Comparison of ENCODE assay signal across 20 mouse cellular contexts in the genomic region with DNA sequence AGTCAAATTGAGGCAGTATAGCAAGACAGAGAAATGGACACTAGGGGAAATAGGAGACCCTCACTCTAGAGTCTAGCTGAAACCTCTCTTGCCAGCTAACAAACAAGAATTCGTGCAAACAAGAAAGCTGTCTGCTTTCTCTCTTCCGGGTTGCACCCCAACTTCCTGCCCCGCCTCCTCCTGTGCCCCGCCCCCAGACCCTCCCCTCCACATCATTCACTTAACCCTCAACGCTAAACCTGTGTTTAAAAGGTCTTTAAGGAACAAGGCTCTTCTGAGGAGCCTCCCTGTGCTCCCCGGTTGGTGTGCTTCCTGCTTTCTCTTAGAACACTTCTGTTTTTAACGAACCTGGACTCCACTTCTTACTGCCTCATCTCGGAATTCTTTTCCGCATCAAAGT.
DNase-seq lines count a peak whose midpoint lies in the region; ATAC-seq and TF ChIP-seq lines count a peak whose summit lies in the region.
"Had no signal": no experiment of that assay in that cellular context is flagged by ENCODE, and none has a peak within 500 bp of the region (broad histone marks: within the 10 kb centered on the region; RNA-seq: fewer than 3 reads in every experiment).

No protein-coding gene starts in this region.

- H3K36me3 ChIP-seq in heart, embryonic 12.5 days: no peaks in the 10 kb centered on the region
- no peaks in the 10 kb centered on the region for H3K36me3 ChIP-seq in heart, adult 2 months (ENCODE audit: control insufficient read depth, insufficient read depth, low read length)
- H3K36me3 ChIP-seq in testis, adult 2 months (ENCODE audit: control insufficient read depth, insufficient read depth, low read length): no peaks in the 10 kb centered on the region
- H3K36me3 ChIP-seq in myocyte (ENCODE audit: control insufficient read depth, insufficient read depth): no peaks in the 10 kb centered on the region
- H3K36me3 ChIP-seq: forebrain, embryonic 15.5 days; hindbrain, embryonic 12.5 days; midbrain, embryonic 10.5 days; neural tube, embryonic 12.5 days had no signal

- no peaks in the 10 kb centered on the region for H3K79me2 ChIP-seq in heart, adult 2 months (replicated peaks; ENCODE audit: control insufficient read depth, insufficient read depth, low read length)
- H3K79me2 ChIP-seq in myocyte (ENCODE audit: control insufficient read depth, insufficient read depth): no peaks in the 10 kb centered on the region

- no peak for TF ChIP-seq POLR2A in heart, adult 2 months (IDR thresholded peaks at IDR 0.05; ENCODE audit: insufficient read depth, low read depth, low read length)
- no peak for TF ChIP-seq POLR2A in testis, adult 2 months (IDR thresholded peaks at IDR 0.05; ENCODE audit: control insufficient read depth, low read depth, low read length)
- no peak for TF ChIP-seq POLR2A in myocyte (IDR thresholded peaks at IDR 0.05; ENCODE audit: insufficient read length, low read depth)

- H3K9ac ChIP-seq in heart, embryonic 12.5 days: no peak overlapping the region
- H3K9ac ChIP-seq in heart, adult 2 months (ENCODE audit: low read depth, low read length): no peak overlapping the region
- H3K9ac ChIP-seq: forebrain, embryonic 15.5 days; hindbrain, embryonic 12.5 days; neural tube, embryonic 12.5 days had no signal

- H3K4me1 ChIP-seq in heart, embryonic 12.5 days (replicated peaks): no peaks in the 10 kb centered on the region
- H3K4me1 ChIP-seq in heart, adult 2 months (ENCODE audit: control insufficient read depth, insufficient read depth, low read length): no peaks in the 10 kb centered on the region
- peaks cover 14% of the 10 kb centered on the region for H3K4me1 ChIP-seq in testis, adult 2 months (ENCODE audit: control insufficient read depth, insufficient read depth, low read length)
- H3K4me1 ChIP-seq: forebrain, embryonic 15.5 days; hindbrain, embryonic 12.5 days; neural tube, embryonic 12.5 days had no signal

- 49% methylated on average over 9 of the region's 9 CpGs for WGBS in heart, embryonic 12.5 days
- WGBS in heart, adult 2 months: 53% methylated on average over 9 of the region's 9 CpGs

- no peaks in the 10 kb centered on the region for H3K27me3 ChIP-seq in heart, embryonic 12.5 days (replicated peaks)
- H3K27me3 ChIP-seq in heart, adult 2 months (ENCODE audit: control insufficient read depth, insufficient read depth, low read length): no peaks in the 10 kb centered on the region
- H3K27me3 ChIP-seq in testis, adult 2 months (ENCODE audit: control insufficient read depth, insufficient read depth, low read length): no peaks in the 10 kb centered on the region
- H3K27me3 ChIP-seq in myocyte (ENCODE audit: control insufficient read depth, insufficient read depth, insufficient read length): no peaks in the 10 kb centered on the region
- H3K27me3 ChIP-seq: forebrain, embryonic 15.5 days; hindbrain, embryonic 12.5 days; neural tube, embryonic 12.5 days; Patski had no signal

- no peak for DNase-seq in heart, adult 2 months
- DNase-seq in testis, postnatal 14 days (ENCODE audit: low spot score): no peak
- no peak for DNase-seq in layer of hippocampus, postnatal 10 days (ENCODE audit: low spot score in 2 of 2)
- no peak for DNase-seq in layer of hippocampus, adult 2 months (ENCODE audit: low spot score in 2 of 2)
- DNase-seq: adrenal gland, postnatal 36 days; B cell, adult 2 months; cerebellum, adult 2 months; left cerebral cortex, postnatal 4 days; lung, postnatal 14 days had no signal

- no peak overlapping the region for H3K4me3 ChIP-seq in heart, embryonic 12.5 days
- H3K4me3 ChIP-seq in heart, adult 2 months: no peak overlapping the region
- peak overlapping the region; percentile 42 for H3K4me3 ChIP-seq in testis, adult 2 months (ENCODE audit: control insufficient read depth, low read depth, low read length)
- H3K4me3 ChIP-seq in myocyte: no peak overlapping the region
- H3K4me3 ChIP-seq in layer of hippocampus, adult 2 months: no peak overlapping the region
- H3K4me3 ChIP-seq: forebrain, embryonic 15.5 days; hindbrain, embryonic 12.5 days; midbrain, embryonic 10.5 days; neural tube, embryonic 12.5 days had no signal

- no peak overlapping the region for H3ac ChIP-seq in myocyte (ENCODE audit: control insufficient read depth, insufficient read length)

- intact Hi-C loops in heart, adult 2 months (cut with DNase I): no loop called here

- no peak for TF ChIP-seq CTCF in heart, adult 2 months (IDR thresholded peaks at IDR 0.05)
- no peak for TF ChIP-seq CTCF in testis, adult 2 months (IDR thresholded peaks at IDR 0.05; ENCODE audit: control insufficient read depth, insufficient read depth, insufficient replicate concordance, low read depth, low read length)
- TF ChIP-seq CTCF in layer of hippocampus, adult 2 months (conservative IDR thresholded peaks at IDR 0.05): no peak

- no peak for ATAC-seq in heart, embryonic 12.5 days (ENCODE audit: insufficient number of reproducible peaks, low FRiP score)
- ATAC-seq in granulocyte monocyte progenitor cell, adult 5-6 weeks (replicated peaks; ENCODE audit: poor library complexity, severe bottlenecking): peak; percentile 35; the same call in 1 of the 2 replicates
- ATAC-seq: forebrain, embryonic 15.5 days; inflammation-experienced regulatory T-cells, adult 6 months; Patski had no signal

- H3K4me2 ChIP-seq in heart, embryonic 12.5 days: peak overlapping the region; percentile 4
- H3K4me2 ChIP-seq in myocyte (ENCODE audit: low read depth): peak overlapping the region; percentile 6
- H3K4me2 ChIP-seq: forebrain, embryonic 15.5 days; hindbrain, embryonic 12.5 days; neural tube, embryonic 12.5 days had no signal

- TF ChIP-seq EP300 in heart, adult 2 months (IDR thresholded peaks at IDR 0.05; ENCODE audit: insufficient read depth, low read depth, low read length): no peak

- no peaks in the 10 kb centered on the region for H3K9me3 ChIP-seq in heart, embryonic 12.5 days (replicated peaks)
- H3K9me3 ChIP-seq: forebrain, embryonic 15.5 days; hindbrain, embryonic 12.5 days; midbrain, embryonic 10.5 days; neural tube, embryonic 12.5 days had no signal

- H3K27ac ChIP-seq in heart, embryonic 12.5 days (ENCODE audit: poor library complexity, severe bottlenecking): no peak overlapping the region
- no peak overlapping the region for H3K27ac ChIP-seq in heart, adult 2 months
- H3K27ac ChIP-seq in testis, adult 2 months (ENCODE audit: control insufficient read depth, insufficient read depth, low read depth, low read length): no peak overlapping the region
- H3K27ac ChIP-seq in layer of hippocampus, adult 2 months: no peak overlapping the region
- H3K27ac ChIP-seq: forebrain, embryonic 15.5 days; hindbrain, embryonic 12.5 days; kidney, postnatal 0 days; midbrain, embryonic 10.5 days; neural tube, embryonic 12.5 days had no signal

TF ChIP-seq in myocyte, 11 proteins besides CTCF, POLR2A, EP300 and RAD21:
- TF ChIP-seq USF1 (IDR thresholded peaks at IDR 0.05; ENCODE audit: low read depth) (no peak), MYOG (IDR thresholded peaks at IDR 0.05; ENCODE audit: control insufficient read depth in 1 of 3, insufficient read depth in 1 of 3, insufficient read length in 2 of 3, low read depth in 2 of 3) (no peak), E2F4 (IDR thresholded peaks at IDR 0.05; ENCODE audit: insufficient read depth) (no peak), TCF12 (IDR thresholded peaks at IDR 0.05; ENCODE audit: insufficient read depth, poor library complexity, severe bottlenecking) (no peak), MAX (IDR thresholded peaks at IDR 0.05; ENCODE audit: low read depth) (no peak), TCF3 (IDR thresholded peaks at IDR 0.05; ENCODE audit: insufficient read length, low read depth) (no peak), MYOD1 (IDR thresholded peaks at IDR 0.05; ENCODE audit: control insufficient read depth in 1 of 3, insufficient read length in 2 of 3, low read depth in 2 of 3) (no peak), SRF (IDR thresholded peaks at IDR 0.05; ENCODE audit: control insufficient read depth, insufficient read length, low read depth) (no peak), REST (IDR thresholded peaks at IDR 0.05; ENCODE audit: insufficient read depth, insufficient read length) (no peak), POLR2AphosphoS2 (IDR thresholded peaks at IDR 0.05; ENCODE audit: insufficient read length, low read depth) (no peak), CEBPB (IDR thresholded peaks at IDR 0.05; ENCODE audit: insufficient read depth, poor library complexity, severe bottlenecking) (no peak)
